ENCODE assay signal across 9 mouse cellular contexts in the genomic region with DNA sequence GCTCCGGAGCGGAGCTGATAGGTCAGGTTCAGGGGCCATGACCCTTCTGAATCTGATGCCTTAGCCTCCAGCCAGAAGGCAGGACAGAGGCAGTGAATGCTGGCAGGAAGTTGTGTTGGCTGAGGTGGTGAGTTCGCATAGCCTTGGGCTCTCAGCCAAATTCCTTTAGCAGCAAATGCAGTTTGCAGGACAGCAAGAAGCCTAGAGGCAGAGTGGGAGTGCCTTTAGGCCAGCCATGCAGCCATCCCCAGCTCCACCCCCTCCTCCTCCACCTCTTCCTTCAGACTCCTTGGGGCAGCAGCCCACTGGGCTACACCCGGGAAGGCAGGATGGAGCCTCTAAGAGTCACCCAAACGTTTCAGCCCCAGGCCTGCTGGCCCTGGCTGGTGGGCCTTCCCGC.
A peak's percentile ranks its signal among the peaks of the same experiment; 100 is the strongest.
DNase-seq lines count a peak whose midpoint lies in the region; ATAC-seq and TF ChIP-seq lines count a peak whose summit lies in the region.
"Had no signal": no experiment of that assay in that cellular context is flagged by ENCODE, and none has a peak within 500 bp of the region (broad histone marks: within the 10 kb centered on the region; RNA-seq: fewer than 3 reads in every experiment).

No protein-coding gene starts in this region.

- peak; percentile 21 for DNase-seq in hindbrain, postnatal 0 days (ENCODE audit: low spot score)
- DNase-seq in hindbrain, embryonic 11.5 days (ENCODE audit: low spot score): no peak
- peak; percentile 2 for DNase-seq in embryonic facial prominence, embryonic 11.5 days (ENCODE audit: low spot score)
- peak; percentile 59 for DNase-seq in ovary, postnatal 36 days (ENCODE audit: low spot score)
- no peak for DNase-seq in cerebellum, adult 2 months
- no peak for DNase-seq in layer of hippocampus, adult 2 months (ENCODE audit: low spot score in 2 of 2)

- 49% methylated on average over 6 of the region's 6 CpGs for WGBS in hindbrain, postnatal 0 days
- 53% methylated on average over 6 of the region's 6 CpGs for whole genome bisulfite sequencing in hindbrain, embryonic 11.5 days
- 37% methylated on average over 6 of the region's 6 CpGs for WGBS in embryonic facial prominence, embryonic 11.5 days
- 15% methylated on average over 6 of the region's 6 CpGs for WGBS in kidney, embryonic 14.5 days
- 31% methylated on average over 6 of the region's 6 CpGs for WGBS in cerebellum, adult 2 months
- WGBS in hindbrain, embryonic 13.5 days: 61% methylated on average over 6 of the region's 6 CpGs

- no peak for TF ChIP-seq POLR2A in cerebellum, adult 2 months (IDR thresholded peaks at IDR 0.05; ENCODE audit: borderline replicate concordance, insufficient read depth, low read length)

- H3K27me3 ChIP-seq in hindbrain, postnatal 0 days (ENCODE audit: insufficient read depth, low read length): no peaks in the 10 kb centered on the region
- H3K27me3 ChIP-seq in hindbrain, embryonic 11.5 days (ENCODE audit: control insufficient read depth, insufficient read depth, low read length): no peaks in the 10 kb centered on the region
- no peaks in the 10 kb centered on the region for H3K27me3 ChIP-seq in embryonic facial prominence, embryonic 11.5 days (ENCODE audit: control insufficient read depth, insufficient read depth, low read length)
- H3K27me3 ChIP-seq in kidney, embryonic 14.5 days (ENCODE audit: control insufficient read depth, insufficient read depth, low read length): no peaks in the 10 kb centered on the region
- H3K27me3 ChIP-seq in cerebellum, adult 2 months (ENCODE audit: control insufficient read depth, insufficient read depth, low read length): no peaks in the 10 kb centered on the region
- H3K27me3 ChIP-seq in hindbrain, embryonic 13.5 days: no peaks in the 10 kb centered on the region

- no peaks in the 10 kb centered on the region for H3K36me3 ChIP-seq in hindbrain, postnatal 0 days (ENCODE audit: insufficient read depth, low read length)
- no peaks in the 10 kb centered on the region for H3K36me3 ChIP-seq in hindbrain, embryonic 11.5 days (ENCODE audit: control insufficient read depth, insufficient read depth, low read length)
- H3K36me3 ChIP-seq in embryonic facial prominence, embryonic 11.5 days (replicated peaks; ENCODE audit: control insufficient read depth, insufficient read depth, low read depth, low read length): no peaks in the 10 kb centered on the region
- no peaks in the 10 kb centered on the region for H3K36me3 ChIP-seq in kidney, embryonic 14.5 days (ENCODE audit: control insufficient read depth, insufficient read depth, low read length)
- H3K36me3 ChIP-seq in hindbrain, embryonic 13.5 days: no peaks in the 10 kb centered on the region

- no peak for TF ChIP-seq CTCF in hindbrain, postnatal 0 days (IDR thresholded peaks at IDR 0.05; ENCODE audit: low read depth)
- TF ChIP-seq CTCF in cerebellum, adult 2 months (IDR thresholded peaks at IDR 0.05; ENCODE audit: borderline replicate concordance, insufficient read depth, low read depth, low read length): no peak
- no peak for TF ChIP-seq CTCF in layer of hippocampus, adult 2 months (conservative IDR thresholded peaks at IDR 0.05)

- no peaks in the 10 kb centered on the region for H3K9me3 ChIP-seq in hindbrain, postnatal 0 days (ENCODE audit: low read length)
- no peaks in the 10 kb centered on the region for H3K9me3 ChIP-seq in hindbrain, embryonic 11.5 days (ENCODE audit: control insufficient read depth, low read length)
- no peaks in the 10 kb centered on the region for H3K9me3 ChIP-seq in embryonic facial prominence, embryonic 11.5 days (replicated peaks; ENCODE audit: control insufficient read depth, low read length)
- no peaks in the 10 kb centered on the region for H3K9me3 ChIP-seq in kidney, embryonic 14.5 days (ENCODE audit: control insufficient read depth, low read length)
- no peaks in the 10 kb centered on the region for H3K9me3 ChIP-seq in hindbrain, embryonic 13.5 days

- H3K4me3 ChIP-seq in hindbrain, postnatal 0 days (ENCODE audit: low read length): no peak overlapping the region
- no peak overlapping the region for H3K4me3 ChIP-seq in hindbrain, embryonic 11.5 days (ENCODE audit: low read depth, low read length)
- no peak overlapping the region for H3K4me3 ChIP-seq in embryonic facial prominence, embryonic 11.5 days (ENCODE audit: low read depth, low read length)
- H3K4me3 ChIP-seq in kidney, embryonic 14.5 days (ENCODE audit: low read length): no peak overlapping the region
- H3K4me3 ChIP-seq in cerebellum, adult 2 months (replicated peaks; ENCODE audit: insufficient read depth, low read depth, low read length): no peak overlapping the region
- no peak overlapping the region for H3K4me3 ChIP-seq in hindbrain, embryonic 13.5 days
- H3K4me3 ChIP-seq in layer of hippocampus, adult 2 months: no peak overlapping the region
- H3K4me3 ChIP-seq: erythroblast, embryonic 14.5 days had no signal

- no peak overlapping the region for H3K4me2 ChIP-seq in hindbrain, postnatal 0 days (ENCODE audit: low read depth, low read length)
- H3K4me2 ChIP-seq in hindbrain, embryonic 11.5 days (replicated peaks; ENCODE audit: low read depth, low read length): no peak overlapping the region
- no peak overlapping the region for H3K4me2 ChIP-seq in embryonic facial prominence, embryonic 11.5 days (ENCODE audit: low read depth, low read length)
- H3K4me2 ChIP-seq in kidney, embryonic 14.5 days (replicated peaks; ENCODE audit: low read depth, low read length): no peak overlapping the region
- H3K4me2 ChIP-seq in hindbrain, embryonic 13.5 days: no peak overlapping the region

- no peaks in the 10 kb centered on the region for H3K4me1 ChIP-seq in hindbrain, postnatal 0 days (ENCODE audit: insufficient read depth, low read length)
- H3K4me1 ChIP-seq in hindbrain, embryonic 11.5 days (replicated peaks; ENCODE audit: control insufficient read depth, insufficient read depth, low read length): no peaks in the 10 kb centered on the region
- no peaks in the 10 kb centered on the region for H3K4me1 ChIP-seq in embryonic facial prominence, embryonic 11.5 days (ENCODE audit: control insufficient read depth, insufficient read depth, low read length)
- H3K4me1 ChIP-seq in kidney, embryonic 14.5 days (ENCODE audit: control insufficient read depth, insufficient read depth, low read length): peaks cover 9% of the 10 kb centered on the region
- H3K4me1 ChIP-seq in cerebellum, adult 2 months (ENCODE audit: control insufficient read depth, insufficient read depth, low read length): no peaks in the 10 kb centered on the region
- H3K4me1 ChIP-seq in hindbrain, embryonic 13.5 days (replicated peaks): no peaks in the 10 kb centered on the region

- ATAC-seq in hindbrain, postnatal 0 days: no peak
- ATAC-seq in hindbrain, embryonic 11.5 days (ENCODE audit: low FRiP score): no peak
- ATAC-seq in embryonic facial prominence, embryonic 11.5 days (replicated peaks; ENCODE audit: insufficient number of reproducible peaks, low FRiP score, low TSS enrichment, low read depth): no peak
- peak; percentile 57 for ATAC-seq in kidney, embryonic 14.5 days (ENCODE audit: low FRiP score, low TSS enrichment)
- ATAC-seq in hindbrain, embryonic 13.5 days (ENCODE audit: low FRiP score): no peak

- no peak overlapping the region for H3K27ac ChIP-seq in hindbrain, postnatal 0 days
- H3K27ac ChIP-seq in hindbrain, embryonic 11.5 days (ENCODE audit: low read depth, low read length): no peak overlapping the region
- H3K27ac ChIP-seq in embryonic facial prominence, embryonic 11.5 days (replicated peaks; ENCODE audit: low read depth, low read length): no peak overlapping the region
- H3K27ac ChIP-seq in kidney, embryonic 14.5 days (ENCODE audit: low read depth, low read length): no peak overlapping the region
- H3K27ac ChIP-seq in cerebellum, adult 2 months (ENCODE audit: insufficient read depth, low read length): no peak overlapping the region
- no peak overlapping the region for H3K27ac ChIP-seq in hindbrain, embryonic 13.5 days
- no peak overlapping the region for H3K27ac ChIP-seq in layer of hippocampus, adult 2 months

- no peak overlapping the region for H3K9ac ChIP-seq in hindbrain, postnatal 0 days (replicated peaks; ENCODE audit: low read length)
- no peak overlapping the region for H3K9ac ChIP-seq in hindbrain, embryonic 11.5 days (ENCODE audit: low read depth, low read length)
- no peak overlapping the region for H3K9ac ChIP-seq in embryonic facial prominence, embryonic 11.5 days (replicated peaks; ENCODE audit: low read length)
- no peak overlapping the region for H3K9ac ChIP-seq in kidney, embryonic 14.5 days (ENCODE audit: low read depth, low read length)
- no peak overlapping the region for H3K9ac ChIP-seq in hindbrain, embryonic 13.5 days

Comparison
In these comparisons a context has a peak if more than half of its experiments do, and no peak if none do; other contexts are left out.
1. DNase-seq: peak in hindbrain, postnatal 0 days (single experiment), embryonic facial prominence, embryonic 11.5 days (single experiment) and ovary, postnatal 36 days (single experiment); none in hindbrain, embryonic 11.5 days (single experiment), cerebellum, adult 2 months (0 of 2) and layer of hippocampus, adult 2 months (0 of 2).